Mouse (Mus musculus) liver, embryonic 16.5 days (tissue): ENCODE data around the gene Neurl3. TPM values are rescaled to one million over a fixed set of nuclear protein-coding genes. Genes with fewer than 3 reads are reported as not detected.
A peak's percentile ranks its signal among the peaks of the same experiment; 100 is the strongest.

Source experiments
- ATAC-seq: fragments of 200-750 bp; cut with Nextera tagmentation; 2 replicates; pipeline ENCODE4 v1.8.0; 2017; ENCODE audit warnings: low read depth, mild to moderate bottlenecking, moderate number of reproducible peaks, moderate library complexity
- H3K27ac ChIP-seq: fragments of 300-500 bp; sonication (generic); 2 replicates; pipeline ENCODE4 v1.5.1; 2014; ENCODE audit warnings: mild to moderate bottlenecking, low read length
- H3K27me3 ChIP-seq: fragments of 300-500 bp; sonication (generic); 2 replicates; pipeline ENCODE4 v1.6.1; 2014; ENCODE audit warnings: low read depth, low read length, mixed read lengths; ENCODE audit not compliant: control insufficient read depth, insufficient read depth
- H3K36me3 ChIP-seq: fragments of 300-500 bp; sonication (generic); 2 replicates; pipeline ENCODE4 v1.6.1; 2014; ENCODE audit warnings: mild to moderate bottlenecking; ENCODE audit not compliant: control insufficient read depth, insufficient read depth
- H3K4me1 ChIP-seq: fragments of 300-500 bp; sonication (generic); 2 replicates; pipeline ENCODE4 v1.6.1; 2014; ENCODE audit warnings: low read depth, low read length, mixed read lengths; ENCODE audit not compliant: control insufficient read depth
- H3K4me2 ChIP-seq: fragments of 300-500 bp; sonication (generic); 2 replicates; pipeline ENCODE4 v1.6.1; 2014; ENCODE audit warnings: low read depth, low read length, mixed read lengths
- H3K4me3 ChIP-seq: fragments of 300-500 bp; sonication (generic); 2 replicates; pipeline ENCODE4 v1.5.1; 2014; ENCODE audit warnings: low read depth, mild to moderate bottlenecking, low read length
- H3K9ac ChIP-seq: fragments of 300-500 bp; sonication (generic); 2 replicates; pipeline ENCODE4 v1.6.1; 2014; ENCODE audit warnings: low read depth, low read length
- H3K9me3 ChIP-seq: fragments of 300-500 bp; sonication (generic); replicated peaks from 2 replicates; pipeline ENCODE4 v1.6.1; 2016; ENCODE audit warnings: low read length; ENCODE audit not compliant: control insufficient read depth
- WGBS: fragments of 180-500 bp; shearing (Covaris S2); extraction: QIAGEN DNeasy Blood & Tissue Kit; methylation state at CpG from one replicate; pipeline ENCODE4 v1.1.7; 2014; ENCODE audit not compliant: insufficient replicate concordance; 5-methylcytosine and 5-hydroxymethylcytosine counted together
- polyA plus RNA-seq: library from polyadenylated mRNA; unstranded; fragments of >200 nt; fragmentation: Nextera tagmentation; extraction: Ambion mirVana; gene quantifications from 2 replicates; pipeline ENCODE4 v1.2.1, GENCODE M21; 2015

Gene Neurl3
- polyA plus RNA-seq, 1 experiment from 2014 or later: 3.1 TPM

DNA sequence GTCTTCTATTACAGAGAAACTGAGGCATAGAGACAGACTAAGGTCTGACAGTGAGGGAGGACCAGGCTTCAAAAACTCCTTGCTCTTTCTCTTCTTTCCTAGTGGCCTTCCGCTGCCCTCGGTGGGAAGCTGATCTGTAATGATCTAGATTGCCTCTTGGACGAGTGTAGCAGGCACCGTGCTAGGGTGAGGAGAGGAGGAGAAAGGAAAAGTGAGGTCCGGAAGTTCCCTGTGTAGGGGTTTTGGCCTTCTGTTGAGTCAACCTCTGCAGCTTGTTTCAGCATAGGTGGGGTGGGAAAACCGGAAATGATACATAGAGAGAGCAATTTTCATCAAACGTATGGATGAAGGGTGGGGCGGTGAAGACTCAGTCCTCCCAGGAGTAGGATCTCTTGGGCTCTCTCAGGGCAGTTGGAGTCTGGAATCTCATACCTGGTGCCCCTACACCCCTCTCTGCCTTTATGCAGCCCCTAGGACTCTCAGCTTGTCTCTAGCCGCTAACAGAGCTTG, 34.5 kb upstream of the Neurl3 start:
- H3K4me3 ChIP-seq: peak overlapping the region; percentile 76
- peaks cover 13% of the 10 kb centered on the region for H3K27me3 ChIP-seq
- peak overlapping the region; percentile 96 for H3K4me2 ChIP-seq
- H3K9me3 ChIP-seq: no peaks in the 10 kb centered on the region
- 38% methylated on average over 9 of the region's 9 CpGs for WGBS
- peaks cover 8% of the 10 kb centered on the region for H3K4me1 ChIP-seq
- H3K27ac ChIP-seq: no peak overlapping the region; the same call in 1 of the 2 replicates
- H3K36me3 ChIP-seq: no peaks in the 10 kb centered on the region
- ATAC-seq: no peak
- H3K9ac ChIP-seq: no peak overlapping the region

DNA sequence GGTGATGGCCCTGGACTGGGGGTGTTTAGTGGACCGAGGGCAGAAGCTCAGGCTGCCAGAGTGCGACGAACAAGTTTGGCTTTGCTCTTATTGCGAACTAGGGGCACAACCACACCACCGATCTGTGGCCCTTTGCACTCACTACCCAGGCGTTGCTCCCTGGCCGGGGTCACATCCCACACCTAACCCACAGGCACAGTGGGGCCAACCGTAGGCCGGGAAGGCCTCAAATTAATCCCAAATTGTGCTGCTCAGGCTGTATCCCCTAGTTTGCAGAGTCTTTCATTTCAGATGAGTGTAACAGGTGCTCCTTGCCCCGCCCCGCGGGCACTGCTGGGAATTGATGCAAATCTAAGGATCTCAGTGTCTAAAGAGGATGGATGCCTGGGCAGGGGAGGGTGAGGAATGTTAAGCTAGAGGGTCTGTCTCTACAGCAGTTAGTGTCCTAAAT, 34.0 kb upstream of the Neurl3 start:
- Histone ChIP-seq H3K4me3 (peak overlapping the region; percentile 76), H3K9me3 (no peaks in the 10 kb centered on the region), H3K27me3 (peaks cover 18% of the 10 kb centered on the region), H3K9ac (peak overlapping the region; percentile 74), H3K4me2 (peak overlapping the region; percentile 96), H3K36me3 (no peaks in the 10 kb centered on the region), H3K27ac (peak overlapping the region; percentile 31), H3K4me1 (peaks cover 8% of the 10 kb centered on the region)
- ATAC-seq: no peak
- 5% methylated on average over 12 of the region's 12 CpGs for WGBS

DNA sequence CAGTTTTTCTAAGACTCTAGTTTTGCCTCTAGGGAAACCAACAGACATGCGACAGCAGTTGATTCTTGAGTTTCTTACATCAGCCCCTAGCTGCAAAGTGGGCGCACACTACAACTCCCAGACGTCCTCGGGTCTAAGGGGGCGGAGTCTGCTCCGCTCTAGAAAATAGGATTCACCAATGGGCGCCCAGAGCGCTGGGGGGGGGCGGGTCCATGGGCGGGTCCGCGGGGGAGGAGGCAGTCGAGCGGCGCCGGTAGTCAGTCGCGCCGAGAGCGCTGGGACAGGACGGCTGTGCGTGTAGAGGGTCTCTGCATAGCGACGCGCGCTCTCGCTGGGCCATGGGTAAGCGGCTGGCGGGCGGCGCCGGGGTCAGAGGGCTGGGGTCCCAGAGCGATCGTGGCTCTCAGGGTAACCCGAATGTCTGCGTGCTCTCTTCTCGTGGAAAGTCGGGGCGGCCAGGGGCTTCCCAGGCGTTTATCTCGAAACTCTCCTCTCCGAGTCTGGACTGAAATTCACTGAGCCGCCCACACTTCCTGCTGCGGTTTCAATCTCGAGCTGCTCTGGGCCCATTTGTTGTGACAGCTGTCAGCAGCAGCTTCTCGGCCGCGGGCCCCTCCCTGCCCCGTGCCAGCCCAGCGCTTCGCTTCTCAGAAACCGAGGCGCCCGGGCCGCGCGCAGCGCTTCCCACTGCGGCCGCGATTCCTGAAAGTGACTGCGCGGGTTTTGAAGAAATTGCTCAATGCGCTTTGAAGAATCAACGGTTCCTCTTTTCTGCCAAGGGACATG, 33.2 kb upstream of the Neurl3 start, which contains the start of gene Arid5a:
Arid5a (plus strand) TSS at position 239 of the 786 bp plus-strand sequence.
- Histone ChIP-seq H3K9ac (peak within 1 kb of the TSS; percentile 74), H3K36me3 (no peaks in the 10 kb centered on the region), H3K4me1 (peaks cover 8% of the 10 kb centered on the region), H3K9me3 (no peaks in the 10 kb centered on the region), H3K4me2 (peak within 1 kb of the TSS; percentile 96), H3K4me3 (peak within 1 kb of the TSS; percentile 76), H3K27ac (peak within 1 kb of the TSS; percentile 72), H3K27me3 (peaks cover 24% of the 10 kb centered on the region)
- ATAC-seq: peak; percentile 90
- under 1% methylated on average over 64 of the region's 65 CpGs for WGBS

DNA sequence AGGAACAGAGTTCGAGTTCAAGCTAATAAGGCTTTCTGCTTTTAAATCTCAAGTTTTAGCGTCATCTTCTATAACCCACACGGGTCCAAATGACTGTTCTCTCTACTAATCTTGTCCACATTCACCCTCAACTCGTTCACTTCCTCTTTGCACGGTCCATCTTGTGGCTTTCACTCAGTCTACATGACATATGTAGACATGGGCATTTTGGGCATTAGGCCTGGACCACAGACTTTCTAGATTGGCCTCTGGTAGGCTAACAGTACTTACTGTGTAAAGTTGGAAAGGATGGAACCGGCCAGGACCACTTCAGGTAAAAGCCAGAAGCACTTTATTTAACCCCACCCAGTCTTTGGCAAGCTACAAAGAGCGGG, 32.6 kb upstream of the Neurl3 start:
- H3K9me3 ChIP-seq: no peaks in the 10 kb centered on the region
- 28% methylated on average over 7 of the region's 7 CpGs for WGBS
- no peak overlapping the region for H3K27ac ChIP-seq
- peaks cover 8% of the 10 kb centered on the region for H3K4me1 ChIP-seq
- H3K4me2 ChIP-seq: peak overlapping the region; percentile 96; the same call in 1 of the 2 replicates
- no peaks in the 10 kb centered on the region for H3K36me3 ChIP-seq
- peaks cover 24% of the 10 kb centered on the region for H3K27me3 ChIP-seq
- H3K9ac ChIP-seq: no peak overlapping the region
- no peak overlapping the region for H3K4me3 ChIP-seq
- ATAC-seq: no peak

DNA sequence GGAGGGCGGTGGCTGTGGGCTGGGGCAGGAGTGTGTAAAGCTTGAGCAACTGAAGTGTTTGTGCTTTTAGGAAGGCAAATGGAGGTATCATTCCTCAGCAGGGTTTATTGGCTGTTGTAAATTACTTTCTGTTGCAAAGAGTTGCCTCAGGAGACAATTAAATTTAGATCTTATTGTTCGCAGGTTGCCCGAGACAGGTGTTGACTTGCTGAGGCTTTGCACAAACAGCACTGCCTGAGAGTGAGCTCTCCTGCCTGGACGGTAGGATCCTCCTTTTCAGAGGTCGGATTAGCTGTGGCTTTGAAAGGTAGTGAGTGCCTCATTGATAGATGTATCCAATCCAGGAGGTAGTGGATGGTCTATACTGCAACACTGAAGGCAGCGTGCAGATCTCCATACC, 31.6 kb upstream of the Neurl3 start:
- peaks cover 29% of the 10 kb centered on the region for H3K27me3 ChIP-seq

DNA sequence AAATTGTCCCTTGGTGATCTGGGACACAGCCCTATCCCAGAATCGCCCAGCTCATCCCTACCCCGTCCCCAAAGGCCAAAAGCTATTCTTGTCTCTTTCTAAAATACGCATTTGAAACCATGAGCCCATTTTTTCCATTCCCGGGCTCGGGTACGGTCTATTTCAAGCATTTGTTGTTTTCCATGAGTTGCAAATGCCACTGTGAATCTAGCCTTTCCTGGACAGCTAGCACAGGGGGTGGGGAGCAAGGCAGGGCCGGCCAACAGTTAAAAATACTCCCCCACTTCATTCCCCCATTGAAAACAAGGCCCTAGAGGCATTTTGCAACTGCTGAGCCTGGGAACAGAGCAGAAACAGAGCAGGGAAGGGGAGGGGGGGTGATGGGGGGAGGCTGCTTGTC, 30.3 kb upstream of the Neurl3 start:
- WGBS: 57% methylated on average over 7 of the region's 7 CpGs
- Histone ChIP-seq H3K27me3 (peaks cover 39% of the 10 kb centered on the region), H3K4me2 (no peak overlapping the region), H3K9ac (no peak overlapping the region), H3K9me3 (no peaks in the 10 kb centered on the region), H3K4me3 (no peak overlapping the region), H3K4me1 (peaks cover 8% of the 10 kb centered on the region), H3K27ac (no peak overlapping the region), H3K36me3 (no peaks in the 10 kb centered on the region)
- no peak for ATAC-seq

More for the DNA sequence above, 31.6 kb upstream of the Neurl3 start:
- Histone ChIP-seq H3K4me3 (no peak overlapping the region), H3K9me3 (no peaks in the 10 kb centered on the region), H3K9ac (no peak overlapping the region), H3K4me2 (no peak overlapping the region), H3K27ac (no peak overlapping the region), H3K4me1 (peaks cover 8% of the 10 kb centered on the region), H3K36me3 (no peaks in the 10 kb centered on the region)
- ATAC-seq: no peak
- WGBS: 67% methylated on average over 6 of the region's 6 CpGs

DNA sequence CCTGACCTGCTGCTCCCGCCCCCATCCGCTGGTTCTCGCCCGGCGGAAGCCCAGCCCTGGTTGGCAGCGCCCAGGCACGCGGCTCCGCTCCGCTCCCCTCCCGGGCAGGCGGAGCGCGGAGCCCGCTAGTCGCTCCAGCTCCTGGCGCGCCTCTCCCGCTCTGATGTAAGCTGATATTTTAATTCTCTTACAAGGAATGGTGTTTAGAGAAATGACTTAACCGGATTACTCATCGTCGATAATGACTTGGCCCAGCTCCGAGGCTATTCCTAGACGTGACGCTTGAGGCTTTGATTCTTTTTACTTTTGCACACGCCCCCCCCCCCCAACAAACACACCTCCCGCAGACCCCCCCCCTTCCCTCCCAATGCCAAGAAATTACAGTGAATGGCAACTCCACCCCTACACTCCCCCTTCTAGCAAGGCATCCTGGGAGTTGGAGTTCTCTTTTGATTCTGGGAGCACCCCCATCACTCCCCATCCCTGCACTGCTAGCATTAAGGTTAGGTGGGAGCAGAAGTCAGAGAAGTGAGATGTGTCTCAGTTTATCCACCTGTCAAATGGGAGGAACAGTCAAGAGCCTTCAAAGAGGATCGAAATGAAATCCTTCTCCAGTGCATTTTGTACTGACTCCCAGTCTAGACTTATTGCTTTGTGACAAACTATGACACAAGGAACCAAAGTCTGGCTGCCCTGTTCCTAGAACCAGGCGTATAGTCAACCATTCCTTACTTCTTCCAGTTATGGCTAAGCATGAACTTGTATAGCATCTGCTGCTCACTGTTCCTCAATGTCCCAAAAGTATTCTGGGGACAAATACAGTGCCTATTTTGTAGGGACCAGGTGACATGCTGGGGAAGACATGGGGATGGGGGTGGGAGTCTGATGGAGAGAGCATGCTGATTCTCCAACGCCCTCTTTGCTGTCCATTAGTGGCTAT, 29.2 kb upstream of the Neurl3 start:
- peaks cover 3% of the 10 kb centered on the region for H3K4me1 ChIP-seq
- H3K9me3 ChIP-seq: no peaks in the 10 kb centered on the region
- H3K27me3 ChIP-seq: peaks cover 42% of the 10 kb centered on the region
- WGBS: 7% methylated on average over 30 of the region's 30 CpGs
- H3K4me3 ChIP-seq: peak overlapping the region; percentile 11
- no peak overlapping the region for H3K27ac ChIP-seq
- no peak for ATAC-seq
- H3K9ac ChIP-seq: no peak overlapping the region
- H3K36me3 ChIP-seq: no peaks in the 10 kb centered on the region
- peak overlapping the region; percentile 43 for H3K4me2 ChIP-seq

DNA sequence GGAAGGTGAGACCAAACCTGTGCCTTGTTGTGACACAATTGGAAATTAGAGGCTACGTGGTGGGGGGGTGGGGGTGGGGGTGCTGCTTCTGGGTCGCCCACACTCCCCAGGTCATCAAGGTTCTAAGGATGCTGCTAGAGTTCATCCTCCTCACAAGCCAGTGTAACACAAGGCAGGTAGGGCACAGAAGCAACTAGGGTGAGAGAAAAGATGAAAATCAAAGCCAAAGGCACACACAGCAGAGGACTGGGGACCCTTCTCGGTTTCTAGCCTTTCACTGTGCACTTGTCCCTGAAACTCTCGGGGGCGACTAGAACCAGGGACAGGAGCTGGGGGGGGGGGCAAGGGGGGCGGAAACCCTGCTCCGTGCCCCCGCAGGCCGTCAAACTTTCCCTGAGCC, 28.5 kb upstream of the Neurl3 start:
- no peak for ATAC-seq
- Histone ChIP-seq H3K27me3 (peaks cover 48% of the 10 kb centered on the region), H3K4me3 (peak overlapping the region; percentile 11), H3K4me1 (no peaks in the 10 kb centered on the region; the same call in 1 of the 2 replicates), H3K27ac (no peak overlapping the region), H3K36me3 (no peaks in the 10 kb centered on the region), H3K9ac (no peak overlapping the region), H3K4me2 (peak overlapping the region; percentile 43), H3K9me3 (no peaks in the 10 kb centered on the region)
- WGBS: 17% methylated on average over 8 of the region's 9 CpGs
